Mouse (Mus musculus): Measurements from ENCODE around the gene Rab22a.
"Not testable (repeated sequence)": the region's sequence is repeated elsewhere in the genome, so short reads cannot be mapped to it uniquely, and the experiment has no call there.

Gene Rab22a

GRCm38 (mm10) chr2:173659057-173659925, at the start of gene Rab22a:
Gene Rab22a, plus strand, starts transcription at chr2:173659760.
- DNase-seq (ENCODE audit: low read depth, low spot score), result peak; percentile 99

DNA sequence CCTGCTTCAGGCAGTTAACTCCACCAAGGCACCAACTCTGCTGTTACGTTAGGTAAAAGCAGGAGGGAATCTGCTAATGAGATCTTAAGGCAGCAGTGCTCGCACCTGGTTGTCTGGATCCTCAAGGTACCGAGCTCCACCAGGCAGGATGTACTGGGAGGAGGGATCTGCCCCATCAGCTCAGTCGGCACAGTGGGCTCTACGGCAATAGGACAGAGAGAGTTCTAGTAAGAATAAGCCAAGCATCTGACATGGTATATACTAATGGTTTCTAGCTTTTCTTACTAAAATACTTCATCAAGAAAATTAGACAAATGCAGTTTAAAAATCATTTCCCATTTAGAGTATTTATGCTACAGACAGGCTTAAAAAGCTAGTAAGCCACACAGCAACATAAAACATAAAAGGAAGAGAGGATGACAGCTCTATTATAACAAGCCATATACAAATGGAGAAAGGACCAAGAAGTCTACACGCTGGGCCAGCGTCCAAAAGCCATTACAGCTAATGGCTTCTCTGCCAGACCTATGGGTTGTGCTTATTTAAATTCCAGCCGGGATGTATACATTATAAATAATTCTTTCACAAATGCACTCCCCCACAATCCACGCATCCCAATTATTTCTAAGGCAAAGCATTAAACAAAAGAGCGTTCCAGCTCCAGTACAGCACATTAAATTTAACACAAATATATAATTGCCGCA, 44.0 kb upstream of the Rab22a start:
- DNase-seq (ENCODE audit: low read depth, low spot score), result no peak

DNA sequence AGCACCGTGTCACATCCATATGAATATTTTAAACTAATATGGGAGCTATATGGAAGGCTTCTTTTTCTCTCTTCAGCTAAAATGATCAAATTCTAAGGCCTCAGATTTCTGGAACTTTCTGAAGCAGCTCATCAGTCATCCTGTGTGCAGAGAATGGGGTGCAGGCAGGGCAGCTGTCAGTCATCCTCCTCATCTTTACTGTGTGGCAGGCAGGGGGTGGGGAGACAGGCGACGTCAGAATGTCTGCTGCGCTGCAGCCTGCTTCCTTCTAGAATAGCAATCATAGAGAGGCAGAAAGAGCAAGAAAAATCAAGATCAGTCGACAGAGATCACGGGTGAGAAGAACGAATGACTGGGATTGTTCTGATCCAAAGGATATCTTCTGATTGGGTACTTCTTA, 43.4 kb upstream of the Rab22a start:
- DNase-seq (ENCODE audit: low read depth, low spot score), result no peak

DNA sequence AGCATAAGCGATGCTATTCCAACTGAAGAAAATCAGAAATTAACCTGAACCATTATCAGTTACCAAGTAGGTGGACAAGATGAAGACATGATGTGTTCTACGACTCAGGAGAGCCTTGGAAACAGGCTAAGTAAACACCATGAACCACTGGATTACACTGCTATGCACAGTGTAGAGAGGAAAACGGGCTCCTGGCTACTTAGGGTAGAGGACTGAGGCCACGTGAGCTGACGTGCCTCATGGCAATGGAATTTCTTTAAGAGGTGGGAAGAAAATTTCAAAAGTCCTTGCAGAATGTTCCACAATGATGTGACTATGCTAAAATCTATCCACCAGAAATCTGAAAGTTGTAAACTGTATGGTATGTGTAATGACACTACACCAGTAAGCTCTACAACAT, 40.4 kb upstream of the Rab22a start:
- DNase-seq (ENCODE audit: low read depth, low spot score), result no peak

DNA sequence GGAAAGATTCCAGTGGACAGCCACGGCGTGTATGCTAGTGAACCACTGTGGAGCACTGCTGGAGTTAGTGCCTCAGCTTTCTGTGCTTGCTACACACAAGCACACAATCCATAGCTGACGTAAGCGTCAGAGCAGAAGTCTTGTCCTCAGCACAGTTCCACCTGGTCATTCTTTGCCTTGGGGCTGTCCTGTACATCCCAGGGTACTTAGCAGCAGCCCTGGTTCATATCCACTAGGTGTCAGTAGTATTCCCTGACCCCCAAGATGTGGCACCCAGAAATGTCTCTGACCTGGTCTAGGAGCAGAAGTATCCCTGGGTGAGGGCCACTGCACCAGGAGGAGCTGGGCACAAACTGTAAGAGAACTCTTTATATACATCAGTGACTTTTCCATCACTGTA, 38.9 kb upstream of the Rab22a start:
- DNase-seq (ENCODE audit: low read depth, low spot score), result no peak

DNA sequence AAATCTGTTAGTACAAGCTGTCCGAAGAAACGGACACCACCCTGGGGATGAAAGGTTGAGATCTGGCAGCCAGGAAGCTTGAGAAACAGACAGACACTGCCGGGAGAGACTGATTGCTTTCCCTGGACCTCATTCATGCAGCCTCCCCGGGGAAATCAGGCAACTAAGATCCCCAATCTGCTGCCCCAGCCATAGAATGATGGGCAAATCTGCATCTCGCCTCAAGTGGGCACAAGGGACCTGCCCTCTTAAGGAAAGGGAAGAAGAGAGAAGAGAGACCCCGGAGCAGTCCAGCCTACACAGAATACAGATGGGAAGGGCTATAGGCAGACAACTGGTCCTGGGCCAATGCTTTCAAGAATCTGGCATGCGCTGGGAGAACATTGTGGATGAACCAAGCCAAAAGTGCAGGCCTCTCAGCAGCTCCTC, 37.4 kb upstream of the Rab22a start:
- DNase-seq (ENCODE audit: low read depth, low spot score), result no peak

DNA sequence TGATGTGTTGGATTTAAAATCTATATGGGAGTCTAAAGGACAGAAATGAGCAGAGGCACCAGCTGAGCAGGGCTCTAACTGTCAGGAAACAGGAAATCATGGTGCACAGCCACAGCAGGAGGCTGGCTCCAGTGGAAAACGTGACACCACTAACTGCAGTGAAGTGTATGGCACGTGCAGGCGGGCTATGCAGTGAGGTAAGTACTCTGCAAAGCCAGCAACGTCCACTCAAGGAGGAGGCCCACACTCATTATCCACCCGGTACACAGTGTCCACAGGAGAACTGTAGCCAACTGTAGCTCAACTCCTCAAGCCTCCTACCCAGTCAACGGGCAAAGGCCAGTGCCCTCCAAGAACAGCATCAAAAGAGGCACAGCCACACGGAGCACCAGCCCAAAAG, 34.9 kb upstream of the Rab22a start:
- no peak for DNase-seq (ENCODE audit: low read depth, low spot score)

DNA sequence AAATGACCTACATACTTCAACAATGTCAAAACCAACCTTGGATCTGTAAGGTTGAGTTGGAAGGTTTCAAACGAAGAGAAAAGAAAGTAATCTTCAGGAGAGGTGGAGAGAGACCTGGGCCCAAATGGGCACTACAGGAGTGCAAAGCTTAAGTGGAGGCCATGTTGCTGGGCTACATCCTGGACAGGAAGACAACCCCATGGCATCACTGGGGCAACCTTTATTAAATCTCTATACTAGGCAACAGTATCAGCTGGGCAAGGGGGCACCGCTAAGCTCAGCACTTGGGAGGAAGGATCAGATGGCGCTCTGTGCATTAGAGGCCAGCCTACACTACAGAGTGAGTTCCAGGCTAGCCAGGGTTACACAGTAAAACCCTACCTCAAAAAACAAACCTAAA, 33.8 kb upstream of the Rab22a start:
- DNase-seq (ENCODE audit: low read depth, low spot score), result no peak

- DNase-seq (ENCODE audit: low read depth, low spot score), result not testable (repeated sequence)
These were observed 25.5 kb upstream of the Rab22a start for GRCm38 (mm10) chr2:173634106-173634505.

DNA sequence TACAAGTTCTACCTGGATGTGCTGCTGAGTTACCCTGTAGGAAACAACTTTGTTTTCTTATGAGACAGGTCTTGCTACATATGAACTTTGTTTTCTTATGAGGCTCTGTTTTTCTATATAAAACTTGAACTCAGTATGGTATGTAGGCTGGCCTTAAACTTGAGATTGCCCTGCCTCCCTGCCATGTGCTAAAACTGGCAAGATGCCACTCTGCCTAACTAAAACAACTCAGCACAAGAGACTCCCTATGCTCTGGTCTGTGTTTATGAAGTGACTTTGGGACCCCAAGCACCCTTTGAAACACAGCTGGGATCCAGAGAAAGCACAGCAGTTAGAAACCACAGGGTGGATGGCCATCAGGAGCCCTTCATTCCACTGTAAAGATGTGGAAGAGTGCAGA, 18.2 kb upstream of the Rab22a start:
- no peak for DNase-seq (ENCODE audit: low read depth, low spot score)

GRCm38 (mm10) chr2:173642262-173642999, 17.1 kb upstream of the Rab22a start:
- DNase-seq (ENCODE audit: low read depth, low spot score), result no peak

DNA sequence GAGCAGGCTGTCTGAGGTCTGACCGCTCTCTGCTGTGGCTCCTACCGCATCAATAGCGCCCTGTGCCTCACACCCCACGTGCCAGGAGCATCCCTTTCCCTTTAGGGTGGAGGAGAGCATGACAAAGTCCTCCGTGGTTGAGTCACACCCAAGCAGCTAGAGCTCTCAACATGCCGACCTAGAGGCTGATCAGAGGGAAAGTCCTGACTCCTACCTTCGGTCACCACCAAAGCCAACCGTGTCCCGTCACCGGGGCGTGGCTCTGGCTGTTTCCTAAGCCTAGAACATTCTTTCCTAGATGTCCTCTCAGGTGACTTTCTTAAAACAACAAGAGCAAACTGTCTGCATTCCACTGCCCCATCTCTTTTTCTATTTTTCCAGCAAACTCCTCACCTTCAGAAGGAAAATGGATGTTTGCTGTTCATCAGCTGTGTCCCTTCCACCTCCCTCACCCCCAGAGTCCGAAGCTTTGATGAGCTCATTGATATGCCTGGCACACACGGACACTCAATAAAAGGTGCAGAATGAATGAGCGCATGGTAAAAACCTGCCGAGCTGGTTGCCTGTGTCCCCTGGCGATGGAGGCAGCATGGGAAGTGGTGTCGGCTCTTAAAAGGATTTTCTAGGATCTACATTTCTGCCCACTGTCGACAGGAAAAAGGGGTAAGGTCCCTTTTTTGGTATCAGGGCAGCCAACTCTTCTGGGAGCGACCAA, 12.2 kb upstream of the Rab22a start:
- no peak for DNase-seq (ENCODE audit: low read depth, low spot score)

- DNase-seq (ENCODE audit: low read depth, low spot score), result no peak
These were observed 9.8 kb upstream of the Rab22a start for GRCm38 (mm10) chr2:173649762-173650161.

GRCm38 (mm10) chr2:173653526-173653925, 6.0 kb upstream of the Rab22a start:
- no peak for DNase-seq (ENCODE audit: low read depth, low spot score)

DNA sequence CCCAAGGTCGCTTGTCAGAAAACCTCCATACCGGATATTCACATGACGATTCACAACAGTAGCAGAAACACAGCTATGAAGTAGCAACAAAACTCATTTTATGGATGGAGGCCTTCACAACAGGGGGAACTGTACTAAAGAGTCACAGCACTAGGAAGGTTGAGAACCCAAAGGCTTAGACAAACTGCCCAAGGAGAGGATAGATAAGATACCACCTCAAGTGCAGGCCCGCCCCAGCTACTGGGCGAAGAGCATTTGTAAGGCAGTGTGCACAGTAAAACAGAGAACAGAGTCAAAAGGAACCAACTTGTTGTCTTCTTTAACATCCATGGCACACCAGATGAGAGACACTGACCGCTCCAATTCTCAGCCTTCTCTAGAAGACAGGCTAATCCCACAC, 1.8 kb upstream of the Rab22a start:
- no peak for DNase-seq (ENCODE audit: low read depth, low spot score)

GRCm38 (mm10) chr2:173658517-173658916, 1.0 kb upstream of the Rab22a start:
- DNase-seq (ENCODE audit: low read depth, low spot score), result no peak

- no peak for DNase-seq (ENCODE audit: low read depth, low spot score)
These were observed 545 bp downstream of the Rab22a start for GRCm38 (mm10) chr2:173659926-173660684.

DNA sequence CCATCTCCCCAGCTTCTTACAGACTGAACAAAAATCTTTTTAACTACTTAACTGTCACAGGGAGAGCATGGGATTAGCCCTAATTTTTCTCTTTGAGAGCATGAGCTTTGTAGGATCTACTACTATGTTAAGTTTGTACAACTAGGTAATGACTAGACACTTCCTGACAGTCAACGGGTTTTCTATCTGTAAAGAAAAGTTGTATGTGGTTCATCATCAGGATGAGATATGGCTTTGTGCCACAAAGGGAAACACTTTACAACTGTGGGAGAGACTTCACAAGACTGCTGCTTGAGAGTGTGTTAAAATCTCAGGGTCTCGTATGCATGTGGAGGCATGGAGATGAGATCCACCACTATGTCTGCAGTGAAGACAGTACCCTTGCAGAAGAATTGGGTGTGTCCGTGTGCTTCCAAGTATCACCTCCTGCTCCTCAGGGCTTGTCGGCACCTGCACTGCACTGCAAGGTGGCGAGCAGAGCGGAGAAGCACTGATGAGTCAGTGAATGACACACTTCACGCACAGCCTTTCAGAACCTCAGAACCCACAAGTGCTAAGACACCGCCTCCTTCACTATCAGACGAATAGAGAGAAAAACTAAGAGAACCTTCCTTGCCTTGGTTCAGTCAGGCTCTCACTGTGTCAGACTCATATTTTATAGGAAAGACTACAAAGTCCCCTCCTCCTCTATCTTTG, 2.8 kb downstream of the Rab22a start:
- DNase-seq (ENCODE audit: low read depth, low spot score), result no peak

DNA sequence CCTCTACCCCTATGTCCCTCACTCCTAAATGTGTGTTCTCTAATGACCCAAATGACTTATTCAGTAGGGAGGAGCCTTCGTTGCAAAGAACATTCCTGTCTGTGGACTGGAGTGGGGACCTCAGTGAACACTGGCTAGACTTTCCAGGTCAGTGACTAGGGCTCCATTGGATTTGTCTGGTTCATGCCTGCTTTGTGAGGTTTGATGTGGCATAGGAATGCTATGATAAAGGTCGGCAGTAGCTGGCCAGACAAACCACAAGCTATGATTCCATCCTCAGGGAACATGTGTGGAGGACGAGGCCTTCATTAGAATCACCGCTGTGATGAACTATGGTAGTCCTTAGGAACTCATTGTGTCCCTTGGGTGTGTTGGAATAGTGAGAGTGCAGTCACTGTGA, 5.2 kb downstream of the Rab22a start:
- DNase-seq (ENCODE audit: low read depth, low spot score), result no peak

DNA sequence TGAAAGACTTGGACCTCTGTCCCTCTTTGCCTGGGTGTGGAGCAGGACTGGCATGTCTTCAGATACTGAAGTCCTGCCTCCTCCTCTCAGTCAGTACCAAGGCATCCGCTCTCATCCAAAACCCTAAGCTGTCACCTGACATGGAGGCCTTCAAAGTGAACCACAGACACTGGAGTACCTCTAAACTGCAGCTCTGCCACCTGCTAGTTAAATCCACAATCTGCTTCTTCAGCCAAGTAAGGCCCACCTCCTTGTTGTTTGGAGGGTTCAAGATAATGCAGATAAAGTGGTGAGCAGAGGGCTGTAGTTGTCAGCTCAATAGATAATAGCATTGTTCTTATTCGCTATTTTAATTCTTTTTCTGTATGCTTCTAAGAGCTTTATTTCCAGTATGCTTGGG, 5.7 kb downstream of the Rab22a start:
- no peak for DNase-seq (ENCODE audit: low read depth, low spot score)

All from embryo, embryonic 11.5 days (tissue).